Mouse (Mus musculus): ENCODE measurements at regions not wholly inside any gene's neighbourhood (a gene's known extent, or its start where the extent isn't known, plus 50 kb on each side); places are given as distances from the start of the nearest gene placed in this dataset.
A peak's percentile ranks its signal among the peaks of the same experiment; 100 is the strongest.

- no peak overlapping the region for H3K27ac ChIP-seq (ENCODE audit: insufficient read depth, low read length)
These were observed 137.0 kb upstream of the Rpl38 start for GRCm38 (mm10) chr11:114531241-114531765.

GRCm38 (mm10) chr11:114528937-114529772 is 139.2 kb upstream of the Rpl38 start:
- H3K4me1 ChIP-seq (ENCODE audit: control insufficient read depth, insufficient read depth, low read length) = no peaks in the 10 kb centered on the region
- TF ChIP-seq CTCF (IDR thresholded peaks at IDR 0.05; ENCODE audit: extremely low read depth, insufficient read depth, low read length) = no peak
- no peak for TF ChIP-seq POLR2A (IDR thresholded peaks at IDR 0.05; ENCODE audit: extremely low read depth, insufficient read depth, low read length)

More at GRCm38 (mm10) chr11:114531241-114531765, 137.0 kb upstream of the Rpl38 start:
- Histone ChIP-seq H3K4me3 (ENCODE audit: insufficient read depth, low read length) (no peak overlapping the region), H3K4me1 (ENCODE audit: control insufficient read depth, insufficient read depth, low read length) (no peaks in the 10 kb centered on the region)
- TF ChIP-seq CTCF (IDR thresholded peaks at IDR 0.05; ENCODE audit: extremely low read depth, insufficient read depth, low read length) = no peak
- no peak for TF ChIP-seq POLR2A (IDR thresholded peaks at IDR 0.05; ENCODE audit: extremely low read depth, insufficient read depth, low read length)

GRCm38 (mm10) chr11:114523444-114524238 is 144.7 kb upstream of the Rpl38 start:
- H3K27ac ChIP-seq (ENCODE audit: insufficient read depth, low read length) = no peak overlapping the region
- no peak overlapping the region for H3K4me3 ChIP-seq (ENCODE audit: insufficient read depth, low read length)
- TF ChIP-seq POLR2A (IDR thresholded peaks at IDR 0.05; ENCODE audit: extremely low read depth, insufficient read depth, low read length) (no peak), CTCF (IDR thresholded peaks at IDR 0.05; ENCODE audit: extremely low read depth, insufficient read depth, low read length) (peak; percentile 80)
- no peaks in the 10 kb centered on the region for H3K4me1 ChIP-seq (ENCODE audit: control insufficient read depth, insufficient read depth, low read length)

More at GRCm38 (mm10) chr11:114528937-114529772, 139.2 kb upstream of the Rpl38 start:
- no peak overlapping the region for H3K4me3 ChIP-seq (ENCODE audit: insufficient read depth, low read length)
- no peak overlapping the region for H3K27ac ChIP-seq (ENCODE audit: insufficient read depth, low read length)

- H3K4me1 ChIP-seq (ENCODE audit: control insufficient read depth, insufficient read depth, low read length) = no peaks in the 10 kb centered on the region
- TF ChIP-seq POLR2A (IDR thresholded peaks at IDR 0.05; ENCODE audit: extremely low read depth, insufficient read depth, low read length) (no peak), CTCF (IDR thresholded peaks at IDR 0.05; ENCODE audit: extremely low read depth, insufficient read depth, low read length) (no peak)
- H3K27ac ChIP-seq (ENCODE audit: insufficient read depth, low read length) = no peak overlapping the region
- H3K4me3 ChIP-seq (ENCODE audit: insufficient read depth, low read length) = no peak overlapping the region
These were observed 153.0 kb upstream of the Rpl38 start for GRCm38 (mm10) chr11:114515278-114515677.

GRCm38 (mm10) chr11:114514126-114514525 is 154.2 kb upstream of the Rpl38 start:
- H3K4me1 ChIP-seq (ENCODE audit: control insufficient read depth, insufficient read depth, low read length) = no peaks in the 10 kb centered on the region
- H3K4me3 ChIP-seq (ENCODE audit: insufficient read depth, low read length) = no peak overlapping the region
- TF ChIP-seq POLR2A (IDR thresholded peaks at IDR 0.05; ENCODE audit: extremely low read depth, insufficient read depth, low read length) = no peak
- no peak for TF ChIP-seq CTCF (IDR thresholded peaks at IDR 0.05; ENCODE audit: extremely low read depth, insufficient read depth, low read length)
- no peak overlapping the region for H3K27ac ChIP-seq (ENCODE audit: insufficient read depth, low read length)

- TF ChIP-seq POLR2A (IDR thresholded peaks at IDR 0.05; ENCODE audit: extremely low read depth, insufficient read depth, low read length) (no peak), CTCF (IDR thresholded peaks at IDR 0.05; ENCODE audit: extremely low read depth, insufficient read depth, low read length) (no peak)
- Histone ChIP-seq H3K4me3 (ENCODE audit: insufficient read depth, low read length) (no peak overlapping the region), H3K4me1 (ENCODE audit: control insufficient read depth, insufficient read depth, low read length) (no peaks in the 10 kb centered on the region), H3K27ac (ENCODE audit: insufficient read depth, low read length) (no peak overlapping the region)
These were observed 154.9 kb upstream of the Rpl38 start for GRCm38 (mm10) chr11:114513446-114513845.

GRCm38 (mm10) chr11:114511994-114512393 is 156.3 kb upstream of the Rpl38 start:
- TF ChIP-seq POLR2A (IDR thresholded peaks at IDR 0.05; ENCODE audit: extremely low read depth, insufficient read depth, low read length) (no peak), CTCF (IDR thresholded peaks at IDR 0.05; ENCODE audit: extremely low read depth, insufficient read depth, low read length) (no peak)
- Histone ChIP-seq H3K4me1 (ENCODE audit: control insufficient read depth, insufficient read depth, low read length) (no peaks in the 10 kb centered on the region), H3K27ac (ENCODE audit: insufficient read depth, low read length) (no peak overlapping the region), H3K4me3 (ENCODE audit: insufficient read depth, low read length) (no peak overlapping the region)

- TF ChIP-seq CTCF (IDR thresholded peaks at IDR 0.05; ENCODE audit: extremely low read depth, insufficient read depth, low read length) (no peak), POLR2A (IDR thresholded peaks at IDR 0.05; ENCODE audit: extremely low read depth, insufficient read depth, low read length) (no peak)
- 0 out of 2 replicates have a peak, but pooled peaks cover 4% of the 10 kb centered on the region for H3K4me1 ChIP-seq (ENCODE audit: control insufficient read depth, insufficient read depth, low read length)
- no peak overlapping the region for H3K4me3 ChIP-seq (ENCODE audit: insufficient read depth, low read length)
- no peak overlapping the region for H3K27ac ChIP-seq (ENCODE audit: insufficient read depth, low read length)
These were observed 165.8 kb upstream of the Rpl38 start for GRCm38 (mm10) chr11:114502562-114502961.

- no peak overlapping the region for H3K27ac ChIP-seq (ENCODE audit: insufficient read depth, low read length)
- TF ChIP-seq CTCF (IDR thresholded peaks at IDR 0.05; ENCODE audit: extremely low read depth, insufficient read depth, low read length) = no peak
- no peak overlapping the region for H3K4me3 ChIP-seq (ENCODE audit: insufficient read depth, low read length)
- 0 out of 2 replicates have a peak, but pooled peaks cover 4% of the 10 kb centered on the region for H3K4me1 ChIP-seq (ENCODE audit: control insufficient read depth, insufficient read depth, low read length)
These were observed 166.3 kb upstream of the Rpl38 start for GRCm38 (mm10) chr11:114501869-114502540.
